Mouse (Mus musculus): ENCODE measurements at regions not wholly inside any gene's neighbourhood (a gene's known extent, or its start where the extent isn't known, plus 50 kb on each side); places are given as distances from the start of the nearest gene placed in this dataset.
A peak's percentile ranks its signal among the peaks of the same experiment; 100 is the strongest.
"Not testable (repeated sequence)": the region's sequence is repeated elsewhere in the genome, so short reads cannot be mapped to it uniquely, and the experiment has no call there.

GRCm38 (mm10) chr3:6049472-6050045 is 299.0 kb downstream of the Gm8797 start:
- 81% methylated on average over 4 of the region's 4 CpGs for WGBS
- no peaks in the 10 kb centered on the region for H3K4me1 ChIP-seq
- no peak for ATAC-seq (ENCODE audit: insufficient number of reproducible peaks, low FRiP score, low TSS enrichment, low read depth)

DNA sequence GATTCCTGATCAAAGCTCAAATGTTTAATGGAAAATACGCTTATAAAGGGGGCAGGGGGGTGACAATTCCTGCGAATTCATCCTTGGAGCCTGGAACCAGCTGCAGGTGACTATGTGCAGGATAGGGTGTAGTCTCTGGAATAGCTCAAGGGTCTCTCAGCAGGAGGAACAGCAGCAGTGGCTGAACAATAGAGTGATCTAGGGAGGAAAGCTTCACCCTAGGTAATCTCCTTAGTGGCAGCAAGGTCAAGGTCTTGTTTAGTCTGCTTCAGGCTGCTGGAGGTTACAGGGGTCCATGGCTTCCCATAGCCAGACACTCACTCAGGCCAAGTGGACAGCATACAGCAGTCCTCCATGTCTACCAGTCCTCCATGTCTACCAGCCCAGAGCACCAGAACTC is 301.3 kb downstream of the Gm8797 start:
- Histone ChIP-seq H3K4me2 (replicated peaks) (no peak overlapping the region), H3K4me3 (replicated peaks) (no peak overlapping the region)
- 82% methylated on average over 2 of the region's 2 CpGs for WGBS

More at GRCm38 (mm10) chr3:6049472-6050045, 299.0 kb downstream of the Gm8797 start:
- Histone ChIP-seq H3K27me3 (no peaks in the 10 kb centered on the region), H3K36me3 (no peaks in the 10 kb centered on the region), H3K9me3 (replicated peaks) (no peaks in the 10 kb centered on the region), H3K4me3 (replicated peaks) (no peak overlapping the region), H3K4me2 (replicated peaks) (no peak overlapping the region), H3K27ac (replicated peaks) (no peak overlapping the region), H3K9ac (no peak overlapping the region)

DNA sequence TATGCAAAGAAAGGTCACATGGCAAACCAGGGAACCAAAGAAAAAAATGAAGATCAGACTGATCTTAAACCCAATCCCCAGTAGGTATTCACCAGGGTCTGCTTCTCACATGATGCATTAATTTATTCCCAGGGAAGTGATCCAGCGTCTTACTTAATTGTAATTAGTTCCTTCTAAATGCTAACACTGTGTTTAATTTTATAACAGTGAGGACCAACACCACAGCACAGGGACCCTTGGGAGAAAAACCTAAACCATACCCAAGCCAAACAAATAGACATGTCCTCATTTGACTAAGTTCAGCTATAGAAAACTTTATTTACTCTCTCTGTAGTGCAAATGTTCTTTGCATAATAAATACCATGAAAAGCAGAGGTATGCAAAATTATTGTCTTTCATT is 333.2 kb downstream of the Gm8797 start:
- no peak for ATAC-seq (ENCODE audit: insufficient number of reproducible peaks, low FRiP score, low TSS enrichment, low read depth)
- H3K36me3 ChIP-seq, result no peaks in the 10 kb centered on the region
- H3K27me3 ChIP-seq, result no peaks in the 10 kb centered on the region
- H3K9me3 ChIP-seq (replicated peaks), result no peaks in the 10 kb centered on the region
- no peaks in the 10 kb centered on the region for H3K4me1 ChIP-seq
- H3K4me3 ChIP-seq (replicated peaks), result no peak overlapping the region
- H3K4me2 ChIP-seq (replicated peaks), result no peak overlapping the region
- H3K27ac ChIP-seq (replicated peaks), result no peak overlapping the region
- no peak overlapping the region for H3K9ac ChIP-seq
- WGBS, result 42% methylated on average over 1 of the region's 1 CpGs

More for the DNA sequence above, 301.3 kb downstream of the Gm8797 start:
- Histone ChIP-seq H3K27ac (replicated peaks) (no peak overlapping the region), H3K9ac (no peak overlapping the region), H3K9me3 (replicated peaks) (no peaks in the 10 kb centered on the region), H3K27me3 (no peaks in the 10 kb centered on the region), H3K36me3 (no peaks in the 10 kb centered on the region), H3K4me1 (no peaks in the 10 kb centered on the region)
- no peak for ATAC-seq (ENCODE audit: insufficient number of reproducible peaks, low FRiP score, low TSS enrichment, low read depth)

DNA sequence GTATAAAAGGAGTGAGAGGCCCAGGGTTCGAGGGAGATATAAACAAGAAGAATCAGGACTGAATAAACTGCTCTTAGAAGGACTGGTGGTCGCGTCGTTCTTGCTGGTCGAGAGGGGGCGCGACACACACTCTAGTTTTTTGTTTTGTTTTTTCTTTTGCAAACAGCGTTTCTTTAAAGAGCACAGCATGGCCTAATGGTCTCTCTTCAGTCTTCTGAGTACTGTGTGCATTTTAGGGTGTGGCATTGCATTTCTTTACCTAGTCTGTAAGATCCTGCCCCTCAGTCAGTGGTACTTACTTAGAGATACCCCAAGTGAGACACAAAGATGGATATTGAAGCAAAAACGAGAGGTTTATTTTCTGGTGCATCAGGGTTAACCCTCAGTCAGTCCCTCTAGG is 336.7 kb downstream of the Gm8797 start:
- H3K36me3 ChIP-seq, result no peaks in the 10 kb centered on the region
- H3K4me3 ChIP-seq (replicated peaks), result no peak overlapping the region
- no peaks in the 10 kb centered on the region for H3K4me1 ChIP-seq
- no peaks in the 10 kb centered on the region for H3K27me3 ChIP-seq
- ATAC-seq (ENCODE audit: insufficient number of reproducible peaks, low FRiP score, low TSS enrichment, low read depth), result no peak
- 78% methylated on average over 9 of the region's 9 CpGs for WGBS
- no peak overlapping the region for H3K4me2 ChIP-seq (replicated peaks)
- H3K9me3 ChIP-seq (replicated peaks), result no peaks in the 10 kb centered on the region
- H3K9ac ChIP-seq, result no peak overlapping the region
- no peak overlapping the region for H3K27ac ChIP-seq (replicated peaks)

DNA sequence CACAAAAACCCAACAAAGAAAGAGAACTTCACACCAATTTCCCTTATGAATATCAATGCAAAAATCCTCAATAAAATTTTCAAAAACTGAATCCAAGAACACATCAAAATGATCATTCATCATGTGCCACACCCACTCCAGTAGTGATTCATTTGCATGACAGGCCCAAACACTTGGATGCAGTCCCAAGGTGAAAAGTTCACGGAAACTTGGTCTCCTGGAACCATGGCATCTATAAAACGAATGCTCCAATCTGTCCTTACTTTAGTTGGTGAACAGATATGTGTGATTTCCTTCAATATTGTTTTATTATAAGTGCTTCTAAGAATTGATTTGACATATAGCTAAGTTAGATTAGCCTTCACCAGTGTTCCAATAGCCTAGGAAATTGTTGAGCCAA is 343.3 kb downstream of the Gm8797 start:
- WGBS, result 74% methylated on average over 2 of the region's 2 CpGs

GRCm38 (mm10) chr3:6094410-6094809 is 343.8 kb downstream of the Gm8797 start:
- H3K27ac ChIP-seq (replicated peaks); ATAC-seq (ENCODE audit: insufficient number of reproducible peaks, low FRiP score, low TSS enrichment, low read depth); H3K9ac ChIP-seq; H3K4me2 ChIP-seq (replicated peaks); H3K27me3 ChIP-seq; H3K36me3 ChIP-seq; H3K4me3 ChIP-seq (replicated peaks); H3K4me1 ChIP-seq; H3K9me3 ChIP-seq (replicated peaks): not testable (repeated sequence)

More for the DNA sequence above, 343.3 kb downstream of the Gm8797 start:
- Histone ChIP-seq H3K9me3 (replicated peaks) (no peaks in the 10 kb centered on the region), H3K9ac (no peak overlapping the region), H3K27me3 (no peaks in the 10 kb centered on the region), H3K36me3 (no peaks in the 10 kb centered on the region), H3K4me2 (replicated peaks) (no peak overlapping the region), H3K4me3 (replicated peaks) (no peak overlapping the region), H3K4me1 (no peaks in the 10 kb centered on the region), H3K27ac (replicated peaks) (no peak overlapping the region)
- ATAC-seq (ENCODE audit: insufficient number of reproducible peaks, low FRiP score, low TSS enrichment, low read depth), result no peak

GRCm38 (mm10) chr3:6100863-6101262 is 350.3 kb downstream of the Gm8797 start:
- Histone ChIP-seq H3K36me3 (no peaks in the 10 kb centered on the region), H3K4me3 (replicated peaks) (no peak overlapping the region), H3K27ac (replicated peaks) (no peak overlapping the region), H3K4me1 (no peaks in the 10 kb centered on the region), H3K27me3 (no peaks in the 10 kb centered on the region), H3K9ac (no peak overlapping the region), H3K4me2 (replicated peaks) (no peak overlapping the region), H3K9me3 (replicated peaks) (no peaks in the 10 kb centered on the region)
- ATAC-seq (ENCODE audit: insufficient number of reproducible peaks, low FRiP score, low TSS enrichment, low read depth), result no peak
- 76% methylated on average over 4 of the region's 4 CpGs for WGBS

GRCm38 (mm10) chr3:6102866-6103265 is 352.3 kb downstream of the Gm8797 start:
- H3K36me3 ChIP-seq, result no peaks in the 10 kb centered on the region
- WGBS, result 48% methylated on average over 1 of the region's 1 CpGs

DNA sequence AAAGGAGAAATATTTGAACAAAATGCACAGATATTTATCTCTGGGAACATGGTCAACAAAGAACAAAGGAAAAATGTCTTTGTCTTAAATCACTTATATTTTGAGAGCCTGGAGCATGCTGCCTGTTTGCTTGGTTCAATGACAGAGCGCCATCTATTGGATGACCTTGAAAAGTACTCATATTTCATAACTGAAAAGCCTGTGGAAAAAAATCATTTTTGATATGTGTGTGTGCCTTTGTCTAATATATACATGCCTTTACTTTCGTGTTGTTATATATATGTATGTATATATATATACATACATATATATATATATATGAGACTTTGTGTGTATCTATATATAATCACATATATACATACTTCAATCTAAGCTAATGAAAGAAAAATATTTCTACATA is 356.1 kb downstream of the Gm8797 start:
- Histone ChIP-seq H3K9me3 (replicated peaks) (no peaks in the 10 kb centered on the region), H3K4me1 (no peaks in the 10 kb centered on the region), H3K36me3 (no peaks in the 10 kb centered on the region), H3K4me3 (replicated peaks) (no peak overlapping the region), H3K27me3 (no peaks in the 10 kb centered on the region), H3K9ac (no peak overlapping the region), H3K4me2 (replicated peaks) (no peak overlapping the region), H3K27ac (replicated peaks) (no peak overlapping the region)
- WGBS, result 4% methylated on average over 2 of the region's 2 CpGs
- no peak for ATAC-seq (ENCODE audit: insufficient number of reproducible peaks, low FRiP score, low TSS enrichment, low read depth)

More at GRCm38 (mm10) chr3:6102866-6103265, 352.3 kb downstream of the Gm8797 start:
- Histone ChIP-seq H3K27me3 (no peaks in the 10 kb centered on the region), H3K9me3 (replicated peaks) (no peaks in the 10 kb centered on the region), H3K9ac (no peak overlapping the region), H3K4me1 (no peaks in the 10 kb centered on the region), H3K4me2 (replicated peaks) (no peak overlapping the region), H3K4me3 (replicated peaks) (no peak overlapping the region), H3K27ac (replicated peaks) (no peak overlapping the region)
- ATAC-seq (ENCODE audit: insufficient number of reproducible peaks, low FRiP score, low TSS enrichment, low read depth), result no peak

GRCm38 (mm10) chr3:6107377-6108155 is 357.0 kb downstream of the Gm8797 start:
- Histone ChIP-seq H3K4me2 (replicated peaks) (no peak overlapping the region), H3K4me1 (no peaks in the 10 kb centered on the region), H3K9me3 (replicated peaks) (no peaks in the 10 kb centered on the region), H3K36me3 (no peaks in the 10 kb centered on the region), H3K4me3 (replicated peaks) (0 out of 2 replicates have a peak overlapping the region, but pooled peaks have one; percentile 1), H3K27me3 (no peaks in the 10 kb centered on the region), H3K9ac (no peak overlapping the region), H3K27ac (replicated peaks) (peak overlapping the region; percentile 66)
- WGBS, result 48% methylated on average over 8 of the region's 8 CpGs
- no peak for ATAC-seq (ENCODE audit: insufficient number of reproducible peaks, low FRiP score, low TSS enrichment, low read depth)

DNA sequence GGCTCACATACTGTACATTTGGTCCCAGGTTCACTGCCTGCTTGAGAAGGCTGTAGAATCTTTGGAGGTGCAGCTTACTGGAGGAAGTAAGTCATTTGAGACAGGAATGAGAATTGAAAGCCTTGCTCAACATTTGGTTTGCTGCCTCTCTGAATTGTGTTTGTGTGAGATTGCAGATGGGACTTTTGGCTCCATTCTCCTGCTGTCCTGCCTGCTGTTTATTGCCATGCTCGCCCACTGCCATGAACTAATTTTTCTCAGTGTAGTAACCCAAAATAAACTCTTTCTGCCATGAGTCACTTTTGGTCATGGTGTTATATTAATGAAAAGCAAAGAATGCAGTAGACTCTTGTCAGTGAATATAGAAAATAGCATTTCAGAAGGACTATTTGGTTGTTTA is 368.1 kb downstream of the Gm8797 start:
- Histone ChIP-seq H3K36me3 (no peaks in the 10 kb centered on the region), H3K27ac (replicated peaks) (no peak overlapping the region), H3K9me3 (replicated peaks) (no peaks in the 10 kb centered on the region), H3K9ac (no peak overlapping the region), H3K4me1 (no peaks in the 10 kb centered on the region), H3K4me2 (replicated peaks) (no peak overlapping the region), H3K27me3 (no peaks in the 10 kb centered on the region), H3K4me3 (replicated peaks) (no peak overlapping the region)
- WGBS, result 76% methylated on average over 1 of the region's 1 CpGs
- ATAC-seq (ENCODE audit: insufficient number of reproducible peaks, low FRiP score, low TSS enrichment, low read depth), result no peak

DNA sequence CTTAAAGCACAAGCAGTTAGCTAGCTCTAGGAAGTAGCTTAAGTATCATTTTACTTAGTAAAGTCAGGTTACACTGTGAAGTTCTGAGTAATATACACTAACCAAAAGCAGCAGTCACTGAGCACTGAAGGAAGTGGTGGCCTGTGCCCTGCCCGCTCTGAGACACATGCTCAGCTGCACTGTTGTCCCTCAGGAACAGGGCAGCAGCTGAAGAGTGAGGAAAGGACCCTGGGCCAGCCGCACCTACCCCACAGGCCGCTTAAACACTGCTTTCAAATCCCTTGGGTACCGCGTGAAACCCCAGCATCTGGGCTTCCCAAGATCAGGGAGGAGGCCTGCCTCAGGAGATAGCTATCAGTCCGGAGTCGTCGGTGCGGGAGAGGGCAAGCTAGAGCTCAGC is 385.1 kb downstream of the Gm8797 start:
- H3K4me2 ChIP-seq (replicated peaks); H3K27me3 ChIP-seq; H3K4me1 ChIP-seq; H3K4me3 ChIP-seq (replicated peaks); H3K9me3 ChIP-seq (replicated peaks); H3K27ac ChIP-seq (replicated peaks); ATAC-seq (ENCODE audit: insufficient number of reproducible peaks, low FRiP score, low TSS enrichment, low read depth); H3K9ac ChIP-seq; H3K36me3 ChIP-seq: not testable (repeated sequence)
- 66% methylated on average over 9 of the region's 9 CpGs for WGBS
